Mouse (Mus musculus): Measurements from ENCODE around the gene Nipsnap3b. TPM values are rescaled to one million over a fixed set of nuclear protein-coding genes. Genes with fewer than 3 reads are reported as not detected.

Nipsnap3b gene
- 30.0 and 41.0 TPM in 2 replicates for polyA plus RNA-seq (2012; rRNA removed)

- DNase-seq (ENCODE audit: low spot score): peak; percentile 91
These were observed at the start of gene Nipsnap3b for GRCm38 (mm10) chr4:53011732-53012361. Nipsnap3b (plus strand) TSS chr4:53011880.

GRCm38 (mm10) chr4:52964247-52964646 lies 47.4 kb upstream of the Nipsnap3b start, which contains the start of gene Olfr270:
Olfr270 (plus strand) TSS chr4:52964547.
- DNase-seq (ENCODE audit: low spot score): no peak

DNA sequence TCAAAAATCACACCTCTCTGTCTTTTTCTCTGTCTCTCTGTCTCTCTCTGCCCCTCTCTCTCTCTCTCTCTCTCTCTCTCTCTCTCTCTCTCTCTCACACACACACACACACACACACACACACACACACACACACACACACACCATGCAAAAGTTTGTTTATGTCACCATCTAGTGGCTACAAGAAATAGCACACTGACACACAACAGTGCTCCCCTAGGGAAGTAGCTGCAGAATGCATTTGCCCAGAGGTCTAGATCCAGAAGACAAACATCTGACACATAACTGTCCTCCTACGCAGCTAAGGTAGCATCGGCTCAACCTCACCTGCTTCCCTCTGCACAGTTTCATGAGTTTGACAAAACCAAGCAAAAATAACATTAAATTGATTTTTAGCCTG lies 26.5 kb upstream of the Nipsnap3b start:
- no peak for DNase-seq (ENCODE audit: low spot score)

DNA sequence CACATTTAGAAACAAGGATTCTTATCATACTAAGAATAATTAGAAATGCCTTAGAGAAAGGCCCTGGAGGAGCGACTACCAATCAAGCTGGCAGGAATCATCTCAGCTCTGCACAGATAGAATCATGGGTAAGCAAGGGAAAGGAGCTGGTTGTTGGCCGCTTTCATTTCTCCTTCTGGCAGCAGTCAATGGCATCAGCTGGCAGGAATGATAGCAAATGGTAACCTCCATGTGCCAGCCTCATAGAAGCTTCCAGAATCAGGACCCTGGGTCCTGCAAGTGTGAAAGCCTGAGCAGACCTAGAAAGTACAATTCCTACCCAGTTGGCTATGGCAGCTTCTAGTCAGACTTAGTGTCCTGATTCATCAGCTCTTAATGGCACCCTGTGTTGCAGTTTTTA lies 25.4 kb upstream of the Nipsnap3b start:
- DNase-seq (ENCODE audit: low spot score): no peak

DNA sequence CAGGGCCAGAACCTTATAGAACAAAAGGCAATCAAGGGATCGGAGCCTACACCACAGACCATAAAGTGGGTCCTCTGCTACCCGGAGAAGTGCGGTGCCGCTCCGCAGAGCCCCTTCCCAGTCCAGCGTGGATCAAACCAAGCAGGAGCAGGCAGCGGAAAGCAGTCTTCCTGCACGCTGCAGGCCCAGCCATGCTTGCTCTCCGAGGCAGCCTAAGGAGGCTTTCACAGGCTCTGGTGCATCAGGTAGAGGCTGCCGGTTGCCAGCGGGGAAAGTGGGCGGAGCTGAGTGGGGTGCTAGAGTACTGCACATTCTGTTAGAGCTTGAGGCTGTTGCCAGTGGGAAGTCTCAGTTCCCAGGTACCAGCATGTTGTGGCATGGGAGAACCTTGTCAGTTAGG lies 22.4 kb upstream of the Nipsnap3b start, which contains the start of gene Nipsnap3a:
Gene Nipsnap3a (plus strand): TSS at position 25 of the 400 bp plus-strand sequence.
- no peak for DNase-seq (ENCODE audit: low spot score)

DNA sequence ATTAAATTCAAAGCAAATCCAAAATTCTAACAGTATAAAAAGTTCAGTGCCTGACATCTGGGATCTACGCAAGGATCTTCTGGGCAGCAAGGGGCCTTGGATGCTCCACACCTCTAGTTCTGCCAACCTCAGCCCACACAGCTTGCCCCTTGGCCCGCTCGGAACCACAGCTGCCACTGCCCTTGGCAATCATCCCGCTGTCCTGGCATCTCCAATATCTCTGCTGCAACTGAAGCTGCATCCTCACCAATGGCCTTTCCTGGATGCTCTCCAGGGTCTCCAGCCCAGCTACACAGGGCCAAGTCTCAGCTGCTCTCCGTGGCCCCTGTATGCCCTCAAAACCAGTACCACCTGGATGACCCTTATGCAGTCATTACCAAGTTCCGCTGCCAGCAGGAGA lies 12.2 kb upstream of the Nipsnap3b start:
- no peak for DNase-seq (ENCODE audit: low spot score)

DNA sequence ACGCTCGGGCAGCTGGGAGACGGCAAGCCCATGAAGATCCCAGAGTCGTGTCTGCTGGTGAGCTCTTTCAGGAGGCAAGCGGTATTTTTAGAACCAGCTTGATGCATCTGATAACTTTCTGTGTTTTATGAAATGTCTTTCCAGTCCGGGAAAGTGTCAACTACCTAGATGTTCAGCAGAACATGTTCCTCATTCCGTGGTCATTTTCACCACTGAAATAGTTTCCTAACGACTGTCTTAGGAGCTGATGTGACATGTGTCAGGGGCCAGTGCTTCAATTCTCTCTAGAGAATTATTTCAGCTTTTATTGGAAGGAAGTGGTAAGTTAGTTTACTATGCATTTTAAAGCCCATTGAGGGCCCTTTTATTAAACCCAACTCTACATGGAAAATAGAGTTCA lies 11.5 kb upstream of the Nipsnap3b start:
- no peak for DNase-seq (ENCODE audit: low spot score)

DNA sequence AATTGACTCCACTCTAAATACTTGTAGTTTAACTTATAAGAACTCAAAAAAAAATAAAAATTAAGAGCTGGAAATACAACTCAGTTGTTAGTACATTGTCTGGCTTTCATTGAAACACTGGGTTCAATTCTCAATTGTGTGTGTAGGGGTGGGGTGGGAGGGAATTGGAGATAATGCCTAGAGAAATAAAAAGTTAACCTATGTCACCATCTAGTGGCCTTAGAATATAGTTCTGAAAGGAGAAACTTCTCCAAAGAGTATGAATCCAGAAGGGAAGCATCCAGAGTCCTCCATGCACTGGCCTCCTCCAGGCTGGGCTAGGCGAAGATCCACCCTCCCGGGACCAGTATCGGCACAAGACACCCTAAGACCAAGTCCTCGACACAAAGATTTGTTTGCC lies 2.5 kb upstream of the Nipsnap3b start:
- no peak for DNase-seq (ENCODE audit: low spot score)

DNA sequence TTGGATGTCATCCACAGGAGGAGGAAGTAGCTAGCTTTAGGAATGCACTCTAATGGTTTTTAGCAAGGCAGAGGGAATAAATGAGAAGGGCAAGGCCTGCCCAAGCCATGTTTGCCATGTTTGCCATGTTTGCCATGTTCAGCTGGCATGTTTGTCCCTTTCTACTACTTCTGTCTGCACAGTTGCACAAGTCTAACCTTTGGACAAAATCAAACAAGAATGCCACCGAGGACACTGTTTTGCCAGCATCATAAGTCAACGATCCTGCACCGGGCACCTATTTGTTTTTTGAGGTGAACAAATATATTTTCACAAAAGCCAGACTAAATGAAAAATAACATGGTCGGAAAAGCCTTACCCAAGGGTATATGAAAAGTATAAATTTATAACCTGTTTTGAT lies 1.8 kb upstream of the Nipsnap3b start:
- no peak for DNase-seq (ENCODE audit: low spot score)

DNA sequence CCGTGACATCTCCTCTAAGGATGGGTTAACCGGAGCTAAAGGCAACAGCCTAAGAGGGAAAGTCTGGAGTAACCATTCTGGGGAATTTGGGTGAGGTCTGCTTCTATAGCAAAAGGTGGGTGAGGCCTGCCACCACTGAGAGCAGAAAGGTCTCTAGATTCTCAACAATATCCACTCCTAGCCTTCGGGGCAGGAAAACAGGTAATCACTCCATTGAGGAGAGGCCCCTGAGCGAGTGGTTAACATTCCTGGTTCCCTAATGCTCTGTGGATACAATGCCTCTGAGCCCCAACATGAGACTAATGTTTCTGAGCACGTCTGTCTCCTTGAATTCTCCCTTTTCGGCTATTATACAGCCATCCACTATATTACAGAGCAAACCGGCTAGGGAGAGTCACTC lies 2.7 kb downstream of the Nipsnap3b start:
- DNase-seq (ENCODE audit: low spot score): no peak

DNA sequence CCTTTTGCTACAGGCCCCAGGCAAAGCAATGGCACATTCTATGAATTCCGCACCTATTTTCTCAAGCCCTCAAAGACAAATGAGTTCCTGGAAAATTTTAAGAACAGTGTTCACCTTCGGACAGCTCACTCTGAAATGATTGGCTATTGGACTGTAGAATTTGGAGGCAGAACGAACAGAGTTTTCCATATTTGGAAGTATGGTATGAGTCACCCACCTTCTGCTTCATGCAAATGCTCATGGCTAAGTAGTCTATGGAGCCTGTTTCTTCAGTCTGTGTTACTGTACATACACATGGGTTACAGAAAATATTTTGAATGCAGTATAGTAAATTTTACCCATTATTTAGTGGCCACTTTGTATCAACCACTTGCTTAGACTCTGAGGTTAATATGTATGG lies 3.3 kb downstream of the Nipsnap3b start:
- DNase-seq (ENCODE audit: low spot score): no peak

DNA sequence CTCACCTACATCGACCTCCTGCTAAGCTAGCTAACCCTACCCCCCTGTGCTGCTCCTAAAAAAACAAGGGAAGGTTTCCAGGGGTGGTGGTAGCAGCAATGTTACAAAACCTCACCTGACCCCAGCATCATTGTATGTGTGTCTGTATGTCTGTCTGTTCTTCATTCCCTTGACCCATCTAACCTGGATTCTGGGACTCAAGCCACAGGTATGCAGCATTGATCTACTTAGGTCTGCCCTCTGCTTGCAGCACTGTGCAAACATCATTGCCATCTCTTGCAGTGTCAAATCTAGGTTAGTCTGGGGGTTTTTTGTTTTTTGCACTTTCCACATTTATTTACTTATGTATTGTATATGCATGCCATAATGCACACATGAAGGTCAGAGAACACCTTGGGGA lies 6.7 kb downstream of the Nipsnap3b start:
- no peak for DNase-seq (ENCODE audit: low spot score)

- DNase-seq (ENCODE audit: low spot score): no peak
These were observed 11.7 kb downstream of the Nipsnap3b start for GRCm38 (mm10) chr4:53023189-53023925.

DNA sequence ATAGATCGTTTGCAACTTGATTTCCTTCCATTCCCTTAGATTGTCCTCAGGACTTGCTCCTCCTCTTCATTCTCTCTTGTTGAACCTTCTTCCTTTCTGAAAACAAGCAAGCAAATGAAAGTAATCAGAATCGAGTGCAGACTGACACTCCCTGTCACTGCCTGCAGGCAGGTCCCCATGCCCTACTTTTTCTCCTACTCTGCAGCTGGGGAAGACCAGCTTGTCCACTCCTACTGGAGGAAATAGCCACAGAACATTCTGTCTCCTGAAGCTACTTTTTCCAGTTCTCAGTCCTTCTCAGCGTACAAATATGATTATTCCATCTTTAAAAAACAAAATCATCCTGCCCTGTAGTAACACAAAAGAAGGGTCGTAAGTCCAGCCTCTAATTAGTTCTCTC lies 12.7 kb downstream of the Nipsnap3b start:
- DNase-seq (ENCODE audit: low spot score): no peak

GRCm38 (mm10) chr4:53027811-53028210 lies 16.1 kb downstream of the Nipsnap3b start:
- DNase-seq (ENCODE audit: low spot score): no peak

- no peak for DNase-seq (ENCODE audit: low spot score)
These were observed 18.8 kb downstream of the Nipsnap3b start for GRCm38 (mm10) chr4:53030326-53030948.

DNA sequence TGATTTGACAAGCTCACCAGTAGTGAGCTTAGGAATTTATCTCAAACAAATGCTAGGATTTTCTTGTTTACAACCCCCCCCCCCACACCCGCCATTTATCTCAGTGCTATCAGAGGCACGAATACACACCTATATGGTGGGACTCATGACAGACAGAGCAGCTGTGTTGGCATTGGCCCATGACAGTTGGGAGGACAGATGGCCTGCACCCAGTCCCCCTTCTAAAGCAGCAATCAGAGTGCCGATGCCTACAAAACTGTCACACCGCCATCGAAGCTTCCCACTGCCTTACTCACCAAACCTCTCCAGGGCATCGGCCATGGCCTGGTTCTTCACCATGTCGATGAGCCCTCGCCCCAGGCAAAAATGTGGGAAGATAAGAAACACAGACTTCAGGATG lies 32.1 kb downstream of the Nipsnap3b start:
- DNase-seq (ENCODE audit: low spot score): no peak

DNA sequence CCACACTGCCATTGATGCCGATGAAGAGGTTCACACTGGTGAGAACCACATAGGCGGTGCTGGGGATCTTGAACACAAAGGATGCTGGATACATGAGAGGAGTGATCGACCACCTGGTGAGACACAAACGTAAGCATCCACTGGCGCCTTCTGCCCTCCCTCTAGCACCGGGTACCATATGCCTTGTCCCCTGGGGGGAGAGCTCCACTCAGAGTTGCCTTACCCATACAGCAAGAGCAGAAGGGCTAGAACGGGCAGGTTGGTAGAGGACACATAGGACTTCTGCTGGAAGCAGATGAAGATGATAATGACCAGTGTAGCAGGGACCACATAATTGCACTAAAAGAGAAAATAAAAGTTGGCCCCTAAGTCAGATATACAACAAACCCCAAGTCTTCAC lies 34.1 kb downstream of the Nipsnap3b start:
- no peak for DNase-seq (ENCODE audit: low spot score)

GRCm38 (mm10) chr4:53046238-53047022 lies 34.8 kb downstream of the Nipsnap3b start:
- DNase-seq (ENCODE audit: low spot score): no peak

DNA sequence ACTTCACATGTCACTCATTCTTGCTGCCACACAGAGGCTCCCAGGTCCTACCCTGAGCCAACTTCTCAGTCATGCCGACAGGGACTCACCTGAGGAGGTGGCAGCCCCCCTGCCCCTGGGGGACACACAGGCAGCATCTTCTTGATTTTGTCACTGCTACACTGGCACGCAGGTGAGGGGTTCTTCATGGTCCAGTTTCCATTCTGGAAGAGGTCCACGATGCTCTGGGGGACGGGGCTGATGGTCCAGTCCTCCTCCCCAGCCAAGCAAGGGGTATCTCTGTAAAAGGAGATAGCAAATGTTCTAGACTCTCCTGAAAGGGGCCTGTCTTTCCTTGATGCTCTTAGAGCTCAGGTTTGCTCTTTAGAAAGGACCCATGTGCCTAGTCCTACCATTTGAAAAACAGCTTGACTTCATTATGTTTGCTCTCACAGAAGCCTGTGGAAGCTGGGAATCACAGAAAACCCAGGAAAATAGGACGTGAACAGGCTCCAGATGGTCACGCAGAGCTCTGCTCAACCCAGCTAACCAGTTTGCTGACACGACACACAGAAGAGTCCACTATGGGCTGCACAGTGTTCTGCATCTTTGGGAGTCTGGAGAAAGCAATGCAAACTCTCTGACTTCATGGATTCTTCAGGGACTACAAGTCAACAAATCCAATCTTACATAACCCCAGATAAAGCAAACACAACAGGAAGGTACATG lies 50.8 kb downstream of the Nipsnap3b start:
- no peak for DNase-seq (ENCODE audit: low spot score)

Data from urinary bladder, adult 2 months (tissue).